Comparison of ENCODE assay signal across 8 mouse cellular contexts in genomic region chr6:65042491-65043171, GRCm38 (mm10). TPM values are rescaled to one million over a fixed set of nuclear protein-coding genes. Genes with fewer than 3 reads are reported as not detected.
A peak's percentile ranks its signal among the peaks of the same experiment; 100 is the strongest.
DNase-seq lines count a peak whose midpoint lies in the region; ATAC-seq and TF ChIP-seq lines count a peak whose summit lies in the region.

Gene Smarcad1, plus strand, starts transcription at chr6:65042583.

- peak within 1 kb of the TSS; percentile 100 for H3K27ac ChIP-seq in forebrain, embryonic 10.5 days
- peak within 1 kb of the TSS; percentile 92 for H3K27ac ChIP-seq in heart, embryonic 15.5 days
- peak within 1 kb of the TSS; percentile 32 for H3K27ac ChIP-seq in liver, embryonic 14.5 days
- H3K27ac ChIP-seq in neural tube, embryonic 11.5 days (ENCODE audit: low read depth, low read length) = peak within 1 kb of the TSS; percentile 90
- peak within 1 kb of the TSS; percentile 97 for H3K27ac ChIP-seq in stomach, postnatal 0 days (replicated peaks)

- peak; percentile 72 to 77 for DNase-seq in CD8-positive naive resting alpha-beta T cell, adult 2 months (ENCODE audit: low read depth in 2 of 2, low spot score in 2 of 2)
- peak; percentile 82 for DNase-seq in c-Kit-positive CD71-negative TER-119-negative erythroid progenitor cells, embryonic 14.5 days (ENCODE audit: low read depth)
- peak; percentile 91 for DNase-seq in forebrain, embryonic 10.5 days (ENCODE audit: extremely low spot score, low spot score)
- DNase-seq in kidney, postnatal 25 days = peak; percentile 96
- peak; percentile 85 to 90 (median 88) for DNase-seq in liver, embryonic 14.5 days (ENCODE audit: low read depth in 3 of 3, low spot score in 3 of 3)
- peak; percentile 93 for DNase-seq in neural tube, embryonic 11.5 days (ENCODE audit: low spot score)
- peak; percentile 89 for DNase-seq in stomach, postnatal 0 days (ENCODE audit: low spot score)

- TF ChIP-seq CTCF in liver, embryonic 14.5 days (IDR thresholded peaks at IDR 0.05; ENCODE audit: low read depth) = no peak
- peak; percentile 10; the same call in 1 of the 2 replicates for TF ChIP-seq CTCF in stomach, postnatal 0 days (IDR thresholded peaks at IDR 0.05; ENCODE audit: low read depth)

- H3K9ac ChIP-seq in heart, embryonic 15.5 days = peak within 1 kb of the TSS; percentile 88
- peak within 1 kb of the TSS; percentile 89 for H3K9ac ChIP-seq in liver, embryonic 14.5 days (replicated peaks)
- peak within 1 kb of the TSS; percentile 99 for H3K9ac ChIP-seq in neural tube, embryonic 11.5 days (ENCODE audit: low read length)
- H3K9ac ChIP-seq in stomach, postnatal 0 days (ENCODE audit: low read length) = peak within 1 kb of the TSS; percentile 97

- H3K27me3 ChIP-seq in forebrain, embryonic 10.5 days (ENCODE audit: poor library complexity, severe bottlenecking) = no peaks in the 10 kb centered on the region
- H3K27me3 ChIP-seq in heart, embryonic 15.5 days = no peaks in the 10 kb centered on the region
- H3K27me3 ChIP-seq in liver, embryonic 14.5 days (ENCODE audit: control insufficient read depth, insufficient read depth, low read length) = no peaks in the 10 kb centered on the region
- no peaks in the 10 kb centered on the region for H3K27me3 ChIP-seq in neural tube, embryonic 11.5 days (ENCODE audit: control insufficient read depth, insufficient read depth, low read length)
- no peaks in the 10 kb centered on the region for H3K27me3 ChIP-seq in stomach, postnatal 0 days (ENCODE audit: control insufficient read depth, insufficient read depth, low read length)

- H3K4me2 ChIP-seq in heart, embryonic 15.5 days = peak within 1 kb of the TSS; percentile 77
- peak within 1 kb of the TSS; percentile 83 for H3K4me2 ChIP-seq in liver, embryonic 14.5 days (ENCODE audit: low read depth)
- H3K4me2 ChIP-seq in neural tube, embryonic 11.5 days (ENCODE audit: low read depth) = peak within 1 kb of the TSS; percentile 78
- peak within 1 kb of the TSS; percentile 85 for H3K4me2 ChIP-seq in stomach, postnatal 0 days (replicated peaks; ENCODE audit: low read depth)

- H3K4me1 ChIP-seq in forebrain, embryonic 10.5 days = peaks cover 12% of the 10 kb centered on the region
- peaks cover 7% of the 10 kb centered on the region for H3K4me1 ChIP-seq in heart, embryonic 15.5 days (replicated peaks)
- peaks cover 7 to 8% of the 10 kb centered on the region in 2 experiments for H3K4me1 ChIP-seq in liver, embryonic 14.5 days (replicated peaks; ENCODE audit: control insufficient read depth in 2 of 2, insufficient read depth in 2 of 2, low read length in 1 of 2)
- peaks cover 3% of the 10 kb centered on the region; the same call in 1 of the 2 replicates for H3K4me1 ChIP-seq in neural tube, embryonic 11.5 days (ENCODE audit: control insufficient read depth, insufficient read depth, low read length)
- 0 out of 2 replicates have a peak, but pooled peaks cover 2% of the 10 kb centered on the region for H3K4me1 ChIP-seq in stomach, postnatal 0 days (replicated peaks; ENCODE audit: control insufficient read depth, insufficient read depth)

- ATAC-seq in heart, embryonic 15.5 days (replicated peaks; ENCODE audit: insufficient number of reproducible peaks, insufficient read depth, low FRiP score, low read depth) = peak; percentile 87
- peak; percentile 92 for ATAC-seq in liver, embryonic 14.5 days (ENCODE audit: insufficient read depth)
- peak; percentile 94 for ATAC-seq in neural tube, embryonic 11.5 days (ENCODE audit: insufficient read depth, low FRiP score, low TSS enrichment)
- ATAC-seq in stomach, postnatal 0 days (ENCODE audit: low FRiP score, low TSS enrichment) = peak; percentile 97

- WGBS in forebrain, embryonic 10.5 days = under 1% methylated on average over 81 of the region's 81 CpGs
- WGBS in heart, embryonic 15.5 days = under 1% methylated on average over 81 of the region's 81 CpGs
- under 1% methylated on average over 81 of the region's 81 CpGs for WGBS in liver, embryonic 14.5 days (ENCODE audit: insufficient replicate concordance)
- WGBS in neural tube, embryonic 11.5 days = under 1% methylated on average over 81 of the region's 81 CpGs
- under 1% methylated on average over 81 of the region's 81 CpGs for WGBS in stomach, postnatal 0 days

- H3K36me3 ChIP-seq in forebrain, embryonic 10.5 days (replicated peaks) = peaks cover 39% of the 10 kb centered on the region
- peaks cover 31% of the 10 kb centered on the region for H3K36me3 ChIP-seq in heart, embryonic 15.5 days
- H3K36me3 ChIP-seq in liver, embryonic 14.5 days (replicated peaks; ENCODE audit: control insufficient read depth, insufficient read depth, low read depth) = peaks cover 6% of the 10 kb centered on the region
- peaks cover 13% of the 10 kb centered on the region for H3K36me3 ChIP-seq in neural tube, embryonic 11.5 days (ENCODE audit: control insufficient read depth, insufficient read depth, low read length)
- 0 out of 2 replicates have a peak, but pooled peaks cover 2% of the 10 kb centered on the region for H3K36me3 ChIP-seq in stomach, postnatal 0 days (ENCODE audit: control insufficient read depth, insufficient read depth, low read length)

- no peaks in the 10 kb centered on the region; the same call in 1 of the 2 replicates for H3K9me3 ChIP-seq in forebrain, embryonic 10.5 days
- no peaks in the 10 kb centered on the region for H3K9me3 ChIP-seq in heart, embryonic 15.5 days (replicated peaks)
- no peaks in the 10 kb centered on the region for H3K9me3 ChIP-seq in liver, embryonic 14.5 days (ENCODE audit: control insufficient read depth, low read length)
- H3K9me3 ChIP-seq in neural tube, embryonic 11.5 days (ENCODE audit: control insufficient read depth, low read length) = no peaks in the 10 kb centered on the region
- no peaks in the 10 kb centered on the region for H3K9me3 ChIP-seq in stomach, postnatal 0 days (ENCODE audit: control insufficient read depth, low read length)

- no peak for TF ChIP-seq EP300 in liver, embryonic 14.5 days (IDR thresholded peaks at IDR 0.05; ENCODE audit: low read depth)
- TF ChIP-seq EP300 in stomach, postnatal 0 days (optimal IDR thresholded peaks at IDR 0.05) = no peak

- H3K4me3 ChIP-seq in forebrain, embryonic 10.5 days = peak within 1 kb of the TSS; percentile 89
- H3K4me3 ChIP-seq in heart, embryonic 15.5 days = peak within 1 kb of the TSS; percentile 74
- H3K4me3 ChIP-seq in liver, embryonic 14.5 days (ENCODE audit: insufficient read depth in 1 of 2, low read depth in 2 of 2, low read length in 2 of 2) = peak within 1 kb of the TSS; percentile 69 to 98
- peak within 1 kb of the TSS; percentile 77 for H3K4me3 ChIP-seq in neural tube, embryonic 11.5 days (ENCODE audit: low read depth, low read length)
- peak within 1 kb of the TSS; percentile 84 for H3K4me3 ChIP-seq in stomach, postnatal 0 days (ENCODE audit: low read depth, low read length)

RNA-seq across cellular contexts. Expression of gene Smarcad1, which starts in this region (rescaled TPM):
- polyA plus RNA-seq in forebrain, embryonic 10.5 days (2016; fragmentation: Nextera tagmentation; extraction: Ambion mirVana) = 123 and 124 TPM in 2 replicates
- 36.3 and 39.1 TPM in 2 replicates for polyA plus RNA-seq in heart, embryonic 15.5 days (2015; fragmentation: Nextera tagmentation; extraction: Ambion mirVana)
- polyA plus RNA-seq in liver, embryonic 14.5 days (2012; rRNA removed) = 10.3 and 14.2 TPM in 2 replicates
- polyA plus RNA-seq in liver, embryonic 14.5 days (2014; fragmentation: Nextera tagmentation; extraction: Ambion mirVana) = 17.6 and 18.7 TPM in 2 replicates
- 92.6 and 98.4 TPM in 2 replicates for polyA plus RNA-seq in neural tube, embryonic 11.5 days (2014; fragmentation: Nextera tagmentation; extraction: Ambion mirVana)
- polyA plus RNA-seq in stomach, postnatal 0 days (2015; fragmentation: Nextera tagmentation; extraction: Ambion mirVana) = 28.4 and 35.2 TPM in 2 replicates

Comparison
In these comparisons a context has a peak if more than half of its experiments do, and no peak if none do; other contexts are left out.
1. Peak in every context shown above with its lines: DNase-seq, ATAC-seq, H3K4me3 ChIP-seq and H3K27ac ChIP-seq.
2. H3K27ac ChIP-seq: peak in every context shown above with its lines; median percentile 100 in forebrain, embryonic 10.5 days; 97 in stomach, postnatal 0 days; 92 in heart, embryonic 15.5 days; 90 in neural tube, embryonic 11.5 days; 32 in liver, embryonic 14.5 days.